Mouse (Mus musculus) layer of hippocampus, postnatal 10 days (tissue): Measurements from ENCODE around the gene Dcdc2b. TPM values are rescaled to one million over a fixed set of nuclear protein-coding genes. Genes with fewer than 3 reads are reported as not detected.
A peak's percentile ranks its signal among the peaks of the same experiment; 100 is the strongest.

ENCODE experiments used
- DNase-seq, 2 experiments: peaks; one replicate each; pipeline ENCODE4 v3.0.0; 2021; ENCODE audit warnings: low spot score in 2 of 2
- total RNA-seq, 2 experiments: library from RNA; stranded (reverse); gene quantifications; 2 replicates each; pipeline ENCODE4 v1.2.3; 2021

Gene Dcdc2b
- total RNA-seq, 2 experiments from 2014 or later: 3.1 to 5.3 TPM

GRCm38 (mm10) chr4:129580347-129580746 is 33.7 kb downstream of the Dcdc2b start:
- DNase-seq: no peak

DNA sequence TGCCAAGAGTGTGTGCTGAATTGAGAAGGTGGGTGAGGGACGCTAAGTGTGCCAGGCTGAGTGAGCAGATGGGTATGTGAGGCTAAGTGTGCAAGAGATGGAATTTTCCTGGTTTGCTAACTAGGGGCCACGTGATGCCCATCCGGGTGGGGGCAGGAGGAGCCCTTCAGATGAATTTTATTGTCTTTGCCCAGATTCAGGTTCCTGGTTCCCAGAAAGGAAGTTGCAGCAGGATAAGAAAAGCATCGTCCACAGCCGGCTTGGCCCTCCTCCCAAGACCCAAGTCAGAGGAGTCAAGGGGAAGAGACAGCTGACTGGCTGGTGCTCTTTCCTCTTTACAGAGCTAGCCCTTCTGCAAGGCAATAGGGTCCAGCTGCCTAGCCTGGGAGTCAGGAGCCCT is 35.6 kb downstream of the Dcdc2b start, which contains the start of gene Fam167b:
Gene Fam167b, minus strand, starts transcription at position 84 of the 400 bp plus-strand sequence.
- no peak for DNase-seq

DNA sequence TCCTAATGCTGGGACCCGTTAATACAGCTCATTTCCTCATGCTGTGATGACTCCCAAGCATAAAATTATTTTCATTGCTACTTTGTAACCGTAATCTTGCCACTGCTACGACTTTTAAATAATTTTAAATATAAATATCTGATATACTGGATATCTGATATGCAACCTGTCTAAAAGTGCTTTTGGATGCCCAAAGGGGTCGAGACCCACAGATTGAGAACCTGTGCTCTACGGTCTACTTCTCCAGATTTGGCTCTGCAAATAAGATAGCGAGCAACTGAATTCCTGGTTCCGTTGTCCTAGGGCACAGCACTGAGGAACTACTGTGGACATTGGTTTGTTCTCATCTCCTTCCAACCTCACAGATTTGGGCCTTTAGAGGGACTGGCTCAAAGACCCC is 36.4 kb downstream of the Dcdc2b start:
- DNase-seq: no peak

- peak; percentile 77 to 78 for DNase-seq
These were observed 37.1 kb downstream of the Dcdc2b start for GRCm38 (mm10) chr4:129576863-129577491.

DNA sequence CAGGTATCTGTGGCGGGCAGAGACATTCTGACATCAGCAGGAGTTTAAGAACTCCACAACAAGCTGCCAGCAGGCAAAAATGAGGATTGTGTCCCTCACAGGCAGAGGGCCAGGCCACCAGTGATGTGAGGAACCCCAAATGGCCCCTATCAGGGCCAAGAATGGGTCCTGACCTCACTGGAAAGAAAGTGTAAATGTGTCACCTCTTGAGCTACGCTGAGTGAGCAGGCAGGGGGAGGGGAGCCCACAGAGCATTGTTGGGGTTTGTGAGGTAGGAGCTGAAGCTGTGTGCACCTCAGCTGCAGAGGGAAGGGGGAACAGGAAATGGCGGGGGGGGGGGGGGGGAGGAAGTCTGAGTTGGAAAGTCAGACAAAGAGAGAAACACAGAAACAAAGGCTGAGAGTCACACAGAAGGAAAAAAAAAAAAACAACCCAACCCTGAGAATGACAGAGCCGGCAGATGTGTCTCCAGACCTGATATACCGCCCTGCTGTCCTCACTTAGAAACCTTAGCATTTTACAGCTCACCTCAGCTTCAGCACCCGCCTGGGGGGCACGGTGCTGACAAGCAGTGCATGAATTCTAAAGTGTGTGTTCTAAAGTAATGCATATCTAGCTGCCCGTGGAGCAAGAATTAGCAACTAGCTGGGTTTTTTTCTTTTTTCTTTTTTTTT is 38.7 kb downstream of the Dcdc2b start:
- no peak for DNase-seq

DNA sequence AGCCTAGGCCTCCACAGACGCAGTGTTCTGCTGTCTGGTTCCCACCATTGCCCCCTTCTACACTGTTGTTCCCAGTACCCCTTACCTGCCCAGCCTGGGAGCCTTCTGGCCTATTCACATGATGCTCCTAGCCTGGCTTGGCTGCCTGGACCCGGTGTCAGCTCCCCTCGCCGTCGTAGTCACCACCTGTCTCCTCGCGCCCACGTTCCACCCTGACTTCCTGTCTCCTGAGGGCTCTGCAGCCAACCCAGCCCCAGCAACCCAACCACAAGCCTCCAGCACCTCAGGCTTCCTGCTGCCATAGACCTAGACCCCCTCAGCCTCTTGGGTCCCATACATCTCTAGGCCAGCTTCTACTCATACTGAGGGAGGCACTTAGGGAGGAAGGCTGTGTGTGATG is 40.6 kb downstream of the Dcdc2b start, which contains the start of gene Lck:
Gene Lck, minus strand, starts transcription at position 212 of the 400 bp plus-strand sequence.
- no peak for DNase-seq

DNA sequence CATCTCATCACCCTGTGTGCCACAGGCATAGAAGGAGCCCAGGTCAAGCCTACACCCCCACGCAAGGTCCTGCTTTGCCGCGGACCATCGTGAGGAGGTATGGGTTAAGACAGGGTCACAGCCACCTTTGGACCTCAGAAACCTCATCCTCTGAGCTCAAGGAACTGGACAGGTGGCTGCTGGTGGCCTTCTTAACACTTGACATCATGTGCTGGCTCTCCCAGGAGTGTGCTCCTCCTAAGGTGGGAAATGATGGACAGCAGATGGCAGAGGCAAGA is 41.0 kb downstream of the Dcdc2b start:
- no peak for DNase-seq

- DNase-seq: no peak
These were observed 41.6 kb downstream of the Dcdc2b start for GRCm38 (mm10) chr4:129572236-129573092.

DNA sequence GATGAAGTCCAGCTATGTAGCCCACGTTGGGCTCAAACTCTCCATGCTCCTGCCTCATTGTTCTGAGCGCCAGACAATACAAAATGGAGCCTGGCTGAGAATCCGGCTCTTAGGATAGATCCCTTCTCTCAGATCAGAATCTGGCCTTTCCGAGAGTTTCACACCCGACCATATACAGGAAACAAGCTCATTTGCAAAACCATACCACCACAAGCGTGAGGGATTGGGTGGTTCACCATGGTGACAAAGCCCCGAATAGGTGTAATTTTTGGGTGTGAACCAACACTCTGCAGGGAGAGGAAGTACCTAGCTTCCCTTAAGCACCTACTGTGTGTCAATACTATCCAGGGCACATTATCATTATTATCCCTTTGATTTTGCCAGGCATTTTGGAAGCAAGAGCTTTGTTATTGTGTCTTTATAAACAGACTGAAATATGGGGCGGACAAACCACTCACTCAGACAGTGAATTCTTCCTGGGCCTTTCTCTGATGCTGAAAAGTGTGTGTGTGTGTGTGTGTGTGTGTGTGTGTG is 42.4 kb downstream of the Dcdc2b start:
- DNase-seq: no peak

DNA sequence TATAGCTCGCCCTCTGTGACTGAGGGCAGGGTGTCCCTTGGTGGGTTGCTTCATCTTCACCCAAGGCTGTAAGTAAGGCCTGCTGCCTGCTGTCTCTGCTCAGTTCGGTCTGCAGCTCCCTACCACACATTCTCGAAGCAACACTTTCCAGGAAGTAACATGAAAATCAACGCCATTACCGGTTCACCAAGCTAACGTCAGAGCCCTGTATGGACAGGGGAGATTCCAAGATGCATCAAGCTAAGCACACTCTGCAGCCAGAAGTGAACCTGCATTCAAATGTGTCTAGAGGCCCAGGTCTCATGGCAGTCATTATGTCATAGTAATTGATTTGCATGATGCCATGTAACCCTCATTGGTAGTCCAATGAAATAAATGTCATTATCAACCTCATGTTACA is 44.0 kb downstream of the Dcdc2b start:
- DNase-seq: no peak

GRCm38 (mm10) chr4:129568366-129568765 is 45.7 kb downstream of the Dcdc2b start:
- DNase-seq: no peak

- DNase-seq: no peak
These were observed 48.9 kb downstream of the Dcdc2b start for GRCm38 (mm10) chr4:129565139-129565538.

- DNase-seq: no peak
These were observed 50.3 kb downstream of the Dcdc2b start for GRCm38 (mm10) chr4:129563718-129564117.

DNA sequence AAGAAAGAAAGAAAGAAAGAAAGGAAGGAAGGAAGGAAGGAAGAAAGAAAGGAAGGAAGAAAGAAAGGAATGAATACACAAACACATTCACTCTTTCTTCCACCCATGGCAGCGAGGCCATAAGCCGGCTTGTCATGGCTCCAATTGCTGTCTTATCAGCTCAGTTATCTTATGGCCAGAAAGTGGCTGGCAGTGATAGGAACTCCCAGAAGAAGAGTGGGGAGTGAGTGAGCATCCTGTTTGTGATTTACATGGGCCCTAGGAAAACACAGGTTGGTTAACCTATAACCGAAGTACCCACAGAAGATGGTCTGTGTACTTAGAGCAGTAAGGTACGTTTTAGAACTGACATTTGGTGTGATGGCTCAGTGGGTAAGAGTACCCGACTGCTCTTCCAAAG is 52.9 kb downstream of the Dcdc2b start:
- no peak for DNase-seq

Other genes starting within 250 kb of the Dcdc2b start
- gene Zbtb8a, start 236.1 kb downstream of the Dcdc2b start, total RNA-seq: 1 to 10 TPM; 7.8 to 8.0 TPM
- 1 to 10 TPM; 4.4 to 5.1 TPM for gene Zbtb8b, start 173.4 kb downstream of the Dcdc2b start, total RNA-seq
- 10 to 100 TPM; 41.4 to 46.9 TPM for gene Bsdc1, start 152.7 kb downstream of the Dcdc2b start, total RNA-seq
- gene Tssk3, start 123.2 kb downstream of the Dcdc2b start, total RNA-seq: under 1 TPM; 0.37 to 0.51 TPM
- 1 to 10 TPM; 1.0 to 2.0 TPM for gene Fam229a, start 123.1 kb downstream of the Dcdc2b start, total RNA-seq
- 100 to 1,000 TPM; 713 to 734 TPM for gene Marcksl1, start 100.7 kb downstream of the Dcdc2b start, total RNA-seq
- 10 to 100 TPM; 40.5 to 40.9 TPM for gene Hdac1, start 71.5 kb downstream of the Dcdc2b start, total RNA-seq
- 1 to 10 TPM; 9.1 to 9.3 TPM for gene Lck, start 40.6 kb downstream of the Dcdc2b start, total RNA-seq
- gene Fam167b, start 35.7 kb downstream of the Dcdc2b start, total RNA-seq: not detected
- gene Eif3i, start 13.6 kb downstream of the Dcdc2b start, total RNA-seq: 100 to 1,000 TPM; 136 to 140 TPM
- gene Tmem234, start 13.6 kb downstream of the Dcdc2b start, total RNA-seq: 10 to 100 TPM; 95.6 to 99.1 TPM
- gene Iqcc, start 4.8 kb upstream of the Dcdc2b start, total RNA-seq: 10 to 100 TPM; 27.5 to 27.6 TPM
- 100 to 1,000 TPM; 123 to 140 TPM for gene Ccdc28b, start 9.7 kb upstream of the Dcdc2b start, total RNA-seq
- gene Txlna, start 26.8 kb upstream of the Dcdc2b start, total RNA-seq: 10 to 100 TPM; 41.4 to 46.8 TPM
- 10 to 100 TPM; 74.7 to 90.0 TPM for gene Kpna6, start 58.5 kb upstream of the Dcdc2b start, total RNA-seq
- gene Tmem39b, start 82.6 kb upstream of the Dcdc2b start, total RNA-seq: 10 to 100 TPM; 13.0 to 13.1 TPM
- gene Khdrbs1, start 128.0 kb upstream of the Dcdc2b start, total RNA-seq: 100 to 1,000 TPM in 1 of 2 experiments, 10 to 100 TPM in 1; 99.3 to 108 TPM
- 100 to 1,000 TPM; 125 to 136 TPM for gene Ptp4a2, start 197.0 kb upstream of the Dcdc2b start, total RNA-seq